Mouse (Mus musculus): ENCODE results near the gene Adgrf3.
"Not testable (repeated sequence)": the region's sequence is repeated elsewhere in the genome, so short reads cannot be mapped to it uniquely, and the experiment has no call there.

The Adgrf3 gene

DNA sequence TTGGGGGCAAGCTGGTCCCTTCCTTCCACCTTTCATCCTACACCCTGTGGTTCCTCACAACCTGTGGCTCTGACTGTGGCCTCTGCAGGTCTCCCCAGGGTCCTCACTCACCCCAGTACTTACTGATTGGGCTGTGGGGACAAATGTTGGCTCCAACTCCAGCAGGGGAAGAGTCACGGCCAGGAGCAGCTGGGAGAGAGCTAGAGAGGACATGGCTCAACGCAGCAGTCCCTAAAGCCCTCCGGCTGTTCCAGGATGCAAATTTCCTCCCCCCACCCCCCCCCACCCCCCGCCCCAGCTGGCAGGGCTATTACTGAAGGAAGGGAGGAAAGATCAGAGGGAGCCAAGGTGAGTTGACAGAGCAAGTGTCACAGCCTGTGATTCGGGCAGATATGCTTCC lies at the start of gene Adgrf3:
Adgrf3 (minus strand) TSS at position 230 of the 400 bp plus-strand sequence.
- no peak for DNase-seq (ENCODE audit: extremely low read depth, insufficient read length, low spot score)

DNA sequence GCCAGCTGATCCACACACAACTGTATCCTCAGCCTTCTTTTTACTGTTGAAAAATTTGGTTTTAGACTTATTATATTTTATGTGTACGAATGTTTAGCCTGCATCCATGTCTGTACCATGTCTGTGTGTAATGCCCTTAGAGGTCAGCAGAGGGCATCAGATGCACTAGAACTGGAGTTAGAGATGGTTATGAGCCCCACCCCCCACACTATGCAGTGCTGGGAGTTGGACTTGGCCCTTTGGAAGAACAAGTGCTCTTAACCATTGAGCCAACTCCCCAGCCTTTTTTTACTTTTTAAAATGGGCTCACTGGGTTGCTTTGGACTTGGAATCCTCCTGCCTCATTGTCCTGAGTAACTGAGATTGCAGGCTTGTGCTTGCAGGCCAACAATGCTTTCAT lies 42.1 kb upstream of the Adgrf3 start:
- no peak for DNase-seq (ENCODE audit: extremely low read depth, insufficient read length, low spot score)

DNA sequence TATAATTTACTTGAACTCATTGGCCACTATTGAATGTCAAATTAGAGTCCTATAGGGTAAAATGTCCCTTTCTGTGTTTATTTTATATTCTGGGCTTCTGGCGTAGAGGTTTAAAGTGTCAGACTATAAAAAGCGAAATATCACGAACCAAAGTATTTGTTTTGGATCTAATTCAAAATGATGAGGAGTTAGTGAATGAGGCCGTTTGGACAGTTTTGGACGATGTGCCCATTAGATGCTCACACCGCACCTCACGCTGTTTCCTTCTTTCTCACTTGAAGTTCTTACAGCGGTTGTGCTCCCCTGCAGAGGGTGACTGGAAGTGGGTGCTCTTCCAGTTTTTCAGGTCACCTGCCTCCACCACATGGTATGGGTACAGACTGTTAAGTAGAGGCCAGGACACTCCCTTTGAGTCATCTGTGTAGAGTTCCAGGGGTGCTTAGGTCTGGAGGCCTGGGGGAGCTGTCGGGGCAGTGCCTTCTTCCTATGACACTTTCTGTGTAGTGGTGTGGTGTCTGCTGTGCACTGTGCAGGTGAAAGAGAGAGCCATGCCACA lies 40.4 kb upstream of the Adgrf3 start:
- DNase-seq (ENCODE audit: extremely low read depth, insufficient read length, low spot score): no peak

DNA sequence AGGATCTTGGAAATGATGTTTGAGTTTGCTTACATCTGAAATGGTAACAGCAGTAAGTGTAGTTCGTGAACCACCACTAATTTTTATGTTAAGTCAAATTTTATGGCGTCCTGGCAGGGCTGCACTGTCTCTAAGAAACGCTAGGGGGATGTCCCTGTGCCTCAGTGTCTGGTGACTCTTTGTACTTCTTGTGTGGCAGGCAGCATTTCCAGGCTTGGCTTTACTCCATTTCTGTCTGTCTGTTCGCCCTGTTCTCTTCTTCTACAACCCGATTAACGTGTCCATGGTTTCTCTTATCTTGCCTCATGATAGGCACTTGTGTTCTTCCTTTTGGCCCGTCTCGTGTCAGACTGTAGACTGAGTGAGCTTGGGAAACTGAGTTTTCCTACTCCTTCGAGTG lies 38.2 kb upstream of the Adgrf3 start:
- no peak for DNase-seq (ENCODE audit: extremely low read depth, insufficient read length, low spot score)

DNA sequence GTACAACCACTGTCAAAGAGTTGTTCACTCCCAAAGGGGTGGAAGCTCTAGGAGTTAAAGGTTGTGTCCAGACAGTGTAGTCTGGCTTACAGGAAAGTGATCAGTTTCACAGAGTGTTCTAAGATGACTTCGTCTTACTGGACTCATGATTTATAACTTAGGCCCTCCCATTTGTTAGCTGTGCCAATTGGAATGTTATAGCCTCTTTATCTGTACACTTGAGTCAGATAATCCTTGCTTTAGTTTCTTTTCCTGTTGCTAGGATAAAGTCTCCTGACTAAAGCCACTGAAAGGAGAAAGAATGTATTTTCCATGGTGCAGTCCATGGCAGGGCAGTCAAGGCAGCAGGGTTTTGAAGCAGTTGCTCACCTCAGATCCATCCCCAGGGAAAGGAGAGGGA lies 36.9 kb upstream of the Adgrf3 start:
- peak; percentile 15 for DNase-seq (ENCODE audit: extremely low read depth, insufficient read length, low spot score)

DNA sequence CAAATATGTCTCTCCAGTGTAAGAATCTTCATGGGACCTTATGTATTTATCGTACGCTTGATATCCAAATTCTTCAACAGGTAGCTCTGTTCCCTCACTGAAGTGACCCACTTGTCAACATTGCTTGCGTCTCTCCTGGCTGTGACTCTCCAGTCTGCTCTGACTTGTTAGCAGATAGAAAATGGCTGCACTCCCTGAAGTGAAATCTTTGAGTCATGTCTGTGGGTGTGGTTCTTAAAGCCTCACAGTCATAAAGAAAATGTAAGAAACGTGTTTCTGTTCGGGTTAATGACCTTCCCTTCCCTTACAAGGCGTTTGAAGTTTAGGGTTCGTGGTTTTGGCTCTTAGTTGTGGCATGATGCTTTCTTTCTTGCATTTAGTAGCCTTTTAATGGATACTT lies 35.0 kb upstream of the Adgrf3 start:
- no peak for DNase-seq (ENCODE audit: extremely low read depth, insufficient read length, low spot score)

DNA sequence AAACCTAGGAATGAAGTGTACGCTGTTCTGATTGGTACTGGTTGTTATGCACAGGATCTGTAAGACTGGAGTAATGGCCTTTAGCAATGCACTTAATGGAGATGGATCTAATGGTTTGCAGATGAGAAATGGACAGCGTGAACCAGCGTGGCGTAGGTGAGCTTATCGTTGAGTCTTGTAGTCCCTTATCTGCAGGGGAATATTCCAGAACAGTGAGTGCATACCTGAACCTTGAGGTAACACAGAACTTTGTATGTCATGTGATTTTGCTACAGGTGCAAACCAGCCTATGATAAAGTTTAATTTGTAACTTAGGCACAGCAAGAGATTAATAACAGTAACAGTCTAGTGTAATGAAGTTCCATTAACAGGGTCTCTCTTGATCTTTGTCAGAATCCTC lies 33.0 kb upstream of the Adgrf3 start:
- no peak for DNase-seq (ENCODE audit: extremely low read depth, insufficient read length, low spot score)

DNA sequence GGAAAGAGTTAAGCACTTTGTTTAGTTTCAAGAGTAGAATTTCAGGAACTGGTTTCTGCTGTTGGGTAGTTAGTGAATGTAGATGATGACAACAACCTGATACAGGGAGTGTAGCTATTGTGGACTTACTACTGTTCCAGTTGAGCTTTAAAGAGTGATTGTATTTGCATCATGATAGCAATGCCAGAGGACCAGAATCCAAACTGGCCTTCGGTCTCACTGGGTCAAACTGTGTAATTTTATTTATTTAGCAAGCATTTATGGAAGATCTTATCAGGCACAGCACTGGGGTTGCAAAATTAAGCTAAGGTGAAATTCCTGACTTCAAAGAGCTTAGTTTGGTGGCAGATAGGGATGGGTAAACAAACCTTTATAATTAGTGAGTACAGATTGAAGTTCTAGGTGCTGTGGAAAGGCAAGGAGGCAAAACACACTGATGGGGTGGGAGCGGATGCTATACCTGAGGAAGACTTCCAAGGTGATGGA lies 30.2 kb upstream of the Adgrf3 start:
- DNase-seq (ENCODE audit: extremely low read depth, insufficient read length, low spot score): no peak

DNA sequence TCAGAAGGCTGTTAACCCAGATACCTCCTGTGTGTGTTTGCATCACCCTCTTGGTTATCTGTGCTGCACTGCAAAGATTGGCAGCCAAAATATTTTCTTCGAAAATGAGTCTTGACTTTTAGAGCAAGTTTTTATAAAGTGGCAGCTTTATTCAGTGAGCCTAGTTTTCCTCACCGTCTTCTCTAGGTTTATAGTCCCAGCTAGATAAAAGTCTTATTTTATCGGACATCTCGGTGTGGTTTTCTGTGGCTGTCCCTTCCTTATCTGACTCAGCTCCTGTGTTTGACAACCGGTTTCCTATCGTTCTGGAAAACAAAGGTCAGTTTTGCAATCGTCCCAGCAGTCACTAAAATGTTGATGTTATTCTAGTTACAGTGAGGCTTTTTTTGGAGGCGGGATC lies 28.5 kb upstream of the Adgrf3 start:
- no peak for DNase-seq (ENCODE audit: extremely low read depth, insufficient read length, low spot score)

DNA sequence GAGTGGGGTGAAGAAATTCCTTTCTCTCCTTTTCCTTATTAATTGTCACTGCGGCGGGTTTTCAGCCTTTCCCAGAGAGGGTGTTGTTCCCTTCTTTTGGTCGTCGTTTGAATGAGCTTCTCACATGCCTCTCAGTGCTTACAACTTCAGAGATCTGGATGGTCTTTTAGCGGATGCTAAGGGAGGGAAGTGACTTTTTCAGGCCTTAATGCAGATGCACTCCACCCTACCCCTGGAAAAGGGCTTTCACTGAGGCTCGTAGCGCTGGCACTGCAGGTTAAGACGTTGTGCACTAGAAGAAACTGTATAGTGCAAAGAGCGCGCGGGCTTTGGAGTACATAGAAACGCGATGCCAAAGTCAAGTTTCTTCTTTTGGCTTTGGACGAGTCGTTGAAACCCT lies 27.5 kb upstream of the Adgrf3 start:
- DNase-seq (ENCODE audit: extremely low read depth, insufficient read length, low spot score): peak; percentile 15

DNA sequence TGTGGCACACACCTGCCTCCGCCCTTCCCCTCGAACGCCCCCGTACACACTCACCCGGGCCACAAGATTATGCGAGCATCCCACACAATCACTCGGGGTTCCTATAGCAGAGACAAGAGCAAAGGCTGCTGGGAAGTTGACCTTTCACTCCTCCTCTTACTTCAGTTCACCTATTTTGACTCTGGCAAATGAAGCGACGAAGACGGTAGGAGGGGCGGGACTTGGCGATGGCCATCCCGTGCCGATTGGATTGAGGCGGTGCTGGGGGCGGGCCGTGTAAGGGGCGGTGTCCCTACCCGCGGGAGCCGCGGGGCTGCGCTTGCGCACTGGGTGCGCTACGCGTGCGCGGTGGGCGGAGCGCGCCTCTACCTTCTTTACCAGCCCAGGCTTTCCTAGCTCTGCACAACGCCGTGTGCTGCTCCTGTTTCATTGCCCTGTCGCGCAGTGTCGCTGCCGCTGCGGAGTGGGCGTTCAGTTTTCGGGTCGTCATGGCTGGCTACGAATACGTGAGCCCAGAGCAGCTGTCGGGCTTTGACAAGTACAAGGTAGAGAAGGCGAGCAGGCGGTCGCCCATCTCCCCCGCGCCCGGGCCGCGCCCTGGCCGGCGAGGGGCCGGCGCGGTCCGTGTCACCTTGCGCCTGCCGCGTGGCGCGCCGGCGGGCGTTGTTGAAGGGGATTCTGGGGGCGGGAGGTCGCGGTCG lies 26.9 kb upstream of the Adgrf3 start, which contains the start of gene Selenoi:
Selenoi (plus strand) TSS at position 311 of the 701 bp plus-strand sequence.
- peak; percentile 98 for DNase-seq (ENCODE audit: extremely low read depth, insufficient read length, low spot score)

DNA sequence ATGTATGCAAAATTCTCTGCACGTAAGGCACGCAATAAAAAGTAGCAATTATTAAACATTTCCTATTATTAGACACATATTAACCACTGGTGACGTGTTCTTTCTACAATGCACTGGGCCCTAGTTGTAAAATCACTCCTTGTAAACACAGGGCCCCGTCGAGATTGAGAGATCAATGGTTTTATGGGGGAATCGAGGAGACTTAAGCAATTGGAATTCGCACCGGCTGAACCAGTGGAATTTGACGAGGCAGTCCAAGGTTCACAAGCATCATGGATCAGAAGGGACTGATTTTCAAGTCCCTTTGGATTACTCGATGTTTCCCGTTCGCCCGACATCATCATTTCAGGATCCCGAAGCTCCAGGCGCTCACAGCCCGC lies 26.4 kb upstream of the Adgrf3 start:
- DNase-seq (ENCODE audit: extremely low read depth, insufficient read length, low spot score): no peak

DNA sequence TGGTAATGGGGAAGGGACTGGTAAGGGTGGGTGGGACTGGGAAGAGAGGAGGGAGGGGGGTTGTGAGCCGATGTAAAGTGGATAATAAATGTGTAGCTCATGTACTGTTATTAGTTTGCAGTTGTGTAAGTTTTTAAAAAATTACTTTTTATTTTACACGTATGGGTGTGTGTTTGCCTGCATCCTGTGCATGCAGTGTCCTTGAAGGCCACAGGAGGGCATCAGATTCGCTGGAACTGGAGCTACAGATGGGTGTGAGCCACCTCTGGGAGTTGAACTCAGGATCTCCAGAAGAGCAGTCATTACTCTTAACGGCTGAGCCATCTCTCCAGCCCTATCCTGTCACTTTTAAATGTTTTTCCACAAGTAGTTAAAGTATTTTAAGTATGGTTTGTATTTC lies 25.4 kb upstream of the Adgrf3 start:
- no peak for DNase-seq (ENCODE audit: extremely low read depth, insufficient read length, low spot score)

DNA sequence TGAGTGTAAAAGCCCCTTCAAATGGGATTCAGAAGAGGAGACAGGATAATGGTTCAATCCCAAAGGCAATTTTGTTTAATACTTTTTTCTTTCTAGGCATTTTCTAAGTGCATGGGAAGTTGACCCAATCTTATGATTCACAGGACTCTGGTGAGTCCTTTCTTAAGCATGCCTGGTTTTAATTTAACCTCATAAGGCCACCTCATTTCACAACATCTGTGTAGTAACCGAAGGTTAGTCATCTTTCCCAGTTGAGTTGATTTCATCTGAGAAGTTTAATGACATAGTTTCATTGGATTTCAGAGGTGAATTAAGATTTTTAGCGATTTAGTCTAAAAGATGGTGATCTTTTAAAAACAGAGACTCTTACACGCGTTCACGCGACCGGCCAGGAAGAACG lies 17.2 kb upstream of the Adgrf3 start:
- DNase-seq (ENCODE audit: extremely low read depth, insufficient read length, low spot score): no peak

DNA sequence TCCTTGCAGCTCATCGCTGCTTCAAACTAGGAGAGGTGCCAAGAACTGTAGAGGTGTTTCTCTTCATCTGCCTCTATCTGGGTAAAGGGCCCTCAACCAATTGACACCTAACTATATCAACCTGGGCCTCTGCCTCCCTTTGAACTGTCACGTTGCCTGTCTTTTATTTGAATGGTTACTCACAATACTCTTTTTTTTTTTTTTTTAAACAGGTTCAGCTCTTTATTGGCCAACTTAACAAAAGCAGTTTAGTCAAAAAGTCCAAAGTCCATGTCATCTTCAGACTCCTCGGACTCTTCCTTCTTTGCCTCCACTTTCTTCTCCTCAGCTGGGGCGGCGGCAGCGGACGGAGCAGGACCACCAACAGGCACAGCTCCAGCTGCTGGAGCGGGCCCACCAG lies 15.1 kb upstream of the Adgrf3 start:
- no peak for DNase-seq (ENCODE audit: extremely low read depth, insufficient read length, low spot score)

DNA sequence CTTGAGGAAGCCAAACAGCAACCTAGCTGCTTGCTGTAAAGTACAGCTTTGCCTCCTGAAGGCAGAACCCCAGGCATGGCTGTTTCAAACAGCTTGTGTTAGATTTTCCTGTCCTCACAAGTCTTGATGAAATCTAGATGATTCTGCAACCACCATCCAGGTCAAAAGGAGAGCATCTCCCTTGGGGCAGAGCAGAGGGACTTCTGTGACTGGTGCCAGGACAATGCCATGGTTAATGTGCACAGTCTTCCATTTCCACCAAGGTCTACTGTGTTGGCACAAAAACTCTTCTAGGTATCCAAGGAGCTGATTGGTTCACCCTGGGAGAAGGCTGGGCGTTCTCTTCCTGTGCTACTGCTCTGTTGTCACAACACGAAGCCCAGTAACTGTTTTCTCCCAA lies 14.2 kb upstream of the Adgrf3 start:
- no peak for DNase-seq (ENCODE audit: extremely low read depth, insufficient read length, low spot score)

DNA sequence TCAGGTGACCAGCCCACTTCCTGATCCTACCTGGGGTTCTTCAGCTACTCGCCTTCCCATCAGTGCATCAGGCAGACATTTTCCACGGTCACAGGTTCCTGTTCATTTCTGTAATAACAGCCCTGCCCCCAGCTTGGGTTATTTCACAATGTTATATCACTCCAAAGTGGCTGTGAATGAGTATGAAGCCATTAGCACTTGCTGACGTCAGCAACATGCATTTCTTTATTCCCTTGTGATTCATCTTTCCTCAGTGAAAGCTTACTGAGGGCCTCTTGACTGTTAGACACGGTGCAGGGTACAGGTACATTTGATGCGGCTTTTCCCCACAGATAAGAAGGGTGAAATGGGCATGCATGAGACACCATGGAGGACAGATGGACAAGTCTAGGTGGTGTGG lies 10.4 kb upstream of the Adgrf3 start:
- no peak for DNase-seq (ENCODE audit: extremely low read depth, insufficient read length, low spot score)

DNA sequence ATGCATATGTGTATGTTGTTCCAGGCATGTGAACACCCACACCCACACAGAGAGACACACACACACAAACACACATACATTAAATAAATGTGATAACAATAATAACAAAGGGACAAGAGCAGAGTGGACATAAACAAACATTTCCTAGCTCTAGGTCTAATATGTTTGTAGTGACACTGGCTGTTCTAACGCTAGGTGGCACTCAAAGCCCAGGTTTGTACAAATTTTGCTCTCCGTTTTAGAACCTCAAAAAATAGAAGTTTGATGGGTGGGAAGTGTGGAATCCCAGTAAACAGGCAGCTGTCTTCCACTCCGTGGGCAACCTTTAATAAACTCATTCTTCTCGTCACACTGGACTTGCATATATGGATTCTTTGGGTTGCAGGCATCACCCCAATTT lies 9.4 kb upstream of the Adgrf3 start:
- no peak for DNase-seq (ENCODE audit: extremely low read depth, insufficient read length, low spot score)

DNA sequence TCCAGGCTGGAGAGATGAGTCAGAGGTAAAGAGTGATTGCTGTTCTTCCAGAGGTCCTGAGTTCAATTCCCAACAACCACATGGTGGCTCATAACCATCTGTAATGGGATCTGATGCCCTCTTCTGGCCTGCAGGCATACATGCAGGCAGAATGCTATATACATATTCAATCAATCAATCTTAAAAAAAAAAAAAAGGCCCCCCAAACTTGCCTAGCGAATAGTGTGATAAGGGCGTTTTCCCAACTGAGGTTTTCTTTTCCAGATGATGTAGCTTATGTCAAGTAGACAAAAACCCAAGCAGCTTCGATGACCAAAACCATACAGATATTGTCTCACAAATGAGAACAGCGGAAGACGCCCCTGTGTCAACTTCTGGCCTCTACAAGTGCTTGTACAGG lies 5.2 kb upstream of the Adgrf3 start:
- DNase-seq (ENCODE audit: extremely low read depth, insufficient read length, low spot score): not testable (repeated sequence)

DNA sequence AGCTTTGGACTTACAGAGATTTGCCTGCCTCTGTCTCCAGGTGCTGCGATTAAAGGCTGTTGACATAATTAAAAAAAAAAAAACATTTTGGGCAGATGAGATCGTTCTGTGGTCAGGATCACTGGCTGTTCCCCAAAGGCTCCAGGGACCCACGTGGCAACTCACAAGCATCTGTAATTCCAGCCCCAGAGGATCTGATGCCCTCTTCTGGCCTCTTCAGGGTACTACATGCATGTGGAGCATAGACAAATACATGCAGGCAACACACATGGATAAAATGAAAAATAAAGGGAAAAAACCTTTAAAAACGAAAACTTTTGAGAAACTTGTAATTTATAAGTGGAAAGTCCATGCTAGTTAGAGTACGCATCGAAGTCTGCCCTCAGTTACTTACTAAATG lies 1.8 kb upstream of the Adgrf3 start:
- no peak for DNase-seq (ENCODE audit: extremely low read depth, insufficient read length, low spot score)

DNA sequence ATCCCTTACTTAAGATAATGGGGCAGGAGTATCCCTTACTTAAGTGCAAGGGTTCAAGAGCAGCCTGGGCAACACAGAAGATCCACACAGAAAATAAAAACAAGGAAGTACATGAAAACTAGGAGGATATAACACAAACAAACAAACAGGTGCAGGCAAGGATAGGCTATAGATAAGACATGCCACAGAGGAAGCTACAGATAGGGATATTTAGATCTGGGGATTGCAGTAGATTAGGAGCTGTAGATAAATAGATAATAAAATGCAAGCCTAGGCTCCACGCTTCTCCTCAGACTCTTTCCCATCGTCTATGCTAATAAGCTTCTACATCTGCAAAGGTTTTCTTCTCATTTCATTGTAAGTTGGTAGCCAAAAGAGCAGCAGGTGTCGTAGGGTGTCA lies 488 bp downstream of the Adgrf3 start:
- no peak for DNase-seq (ENCODE audit: extremely low read depth, insufficient read length, low spot score)

DNA sequence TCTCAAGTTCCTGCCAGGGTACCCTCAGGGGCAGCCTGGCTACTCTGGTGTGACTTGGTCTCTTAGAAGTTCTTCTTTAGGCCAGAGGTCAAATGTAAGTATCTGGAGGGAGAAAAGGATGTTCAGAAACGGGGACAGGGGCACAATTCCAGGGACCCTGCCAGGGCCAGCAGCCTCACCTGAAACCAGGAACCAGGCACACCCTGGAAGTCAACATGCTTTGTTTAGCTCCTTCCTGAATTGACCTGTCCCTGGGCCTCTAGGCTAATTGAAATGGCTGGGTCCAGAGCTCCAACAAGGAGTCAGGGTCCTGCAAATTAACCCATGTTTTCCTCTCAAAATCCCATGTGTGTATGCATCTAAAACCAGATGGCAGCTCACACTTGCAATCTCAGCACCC lies 1.1 kb downstream of the Adgrf3 start:
- DNase-seq (ENCODE audit: extremely low read depth, insufficient read length, low spot score): no peak

Measured in 3134 (cell line).